Mouse (Mus musculus): ENCODE data around the gene Disp1. TPM values are rescaled to one million over a fixed set of nuclear protein-coding genes. Genes with fewer than 3 reads are reported as not detected.
A peak's percentile ranks its signal among the peaks of the same experiment; 100 is the strongest.

Gene Disp1
- polyA plus RNA-seq, 1 experiment from 2014 or later, result 3.5 TPM

- H3K27me3 ChIP-seq (replicated peaks; ENCODE audit: insufficient read depth, low read length), result no peaks in the 10 kb centered on the region
- no peak overlapping the region for H3K4me3 ChIP-seq (ENCODE audit: low read depth, low read length)
- no peak for DNase-seq (ENCODE audit: low spot score)
- WGBS, result 73% methylated on average over 7 of the region's 7 CpGs
- H3K36me3 ChIP-seq (ENCODE audit: insufficient read depth, low read length), result no peaks in the 10 kb centered on the region
- no peak for ATAC-seq
- no peaks in the 10 kb centered on the region for H3K4me1 ChIP-seq (ENCODE audit: insufficient read depth, low read depth, low read length)
- no peak overlapping the region for H3K4me2 ChIP-seq (replicated peaks; ENCODE audit: low read depth, low read length)
- H3K27ac ChIP-seq (ENCODE audit: low read length), result no peak overlapping the region
- H3K9ac ChIP-seq (replicated peaks; ENCODE audit: low read depth), result no peak overlapping the region
- TF ChIP-seq CTCF (IDR thresholded peaks at IDR 0.05) (no peak), EP300 (IDR thresholded peaks at IDR 0.05) (no peak)
- H3K9me3 ChIP-seq (ENCODE audit: low read length), result no peaks in the 10 kb centered on the region
Observed at GRCm38 (mm10) chr1:183232985-183233678, 11.8 kb upstream of the Disp1 start.

DNA sequence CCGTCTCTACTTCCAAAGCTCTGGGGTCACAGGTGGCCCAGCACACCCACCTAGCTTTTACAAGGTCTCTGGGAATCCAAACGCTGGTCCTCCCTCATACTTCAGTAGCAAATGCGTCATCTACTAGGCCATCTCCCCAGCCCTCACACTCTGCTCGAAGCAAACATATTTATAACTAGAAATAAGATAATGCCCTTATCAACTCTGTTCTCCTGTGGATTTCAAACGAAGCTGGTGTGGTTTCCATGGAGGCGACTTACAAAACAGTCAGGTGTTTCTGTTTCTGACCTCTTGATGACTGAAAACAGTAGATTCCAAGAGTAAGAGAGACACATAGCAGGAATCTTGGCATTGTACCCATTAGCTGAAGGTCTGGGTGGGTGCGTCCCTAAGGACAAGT lies 6.1 kb upstream of the Disp1 start:
- no peaks in the 10 kb centered on the region for H3K9me3 ChIP-seq (ENCODE audit: low read length)
- DNase-seq (ENCODE audit: low spot score) (no peak), ATAC-seq (peak; percentile 54)
- H3K4me1 ChIP-seq (ENCODE audit: insufficient read depth, low read depth, low read length), result no peaks in the 10 kb centered on the region
- no peak overlapping the region for H3K4me2 ChIP-seq (replicated peaks; ENCODE audit: low read depth, low read length)
- TF ChIP-seq EP300 (IDR thresholded peaks at IDR 0.05), result no peak
- TF ChIP-seq CTCF (IDR thresholded peaks at IDR 0.05), result no peak
- H3K36me3 ChIP-seq (ENCODE audit: insufficient read depth, low read length), result no peaks in the 10 kb centered on the region
- 70% methylated on average over 7 of the region's 7 CpGs for WGBS
- no peaks in the 10 kb centered on the region for H3K27me3 ChIP-seq (replicated peaks; ENCODE audit: insufficient read depth, low read length)
- H3K9ac ChIP-seq (replicated peaks; ENCODE audit: low read depth), result no peak overlapping the region
- no peak overlapping the region for H3K27ac ChIP-seq (ENCODE audit: low read length)
- H3K4me3 ChIP-seq (ENCODE audit: low read depth, low read length), result no peak overlapping the region

DNA sequence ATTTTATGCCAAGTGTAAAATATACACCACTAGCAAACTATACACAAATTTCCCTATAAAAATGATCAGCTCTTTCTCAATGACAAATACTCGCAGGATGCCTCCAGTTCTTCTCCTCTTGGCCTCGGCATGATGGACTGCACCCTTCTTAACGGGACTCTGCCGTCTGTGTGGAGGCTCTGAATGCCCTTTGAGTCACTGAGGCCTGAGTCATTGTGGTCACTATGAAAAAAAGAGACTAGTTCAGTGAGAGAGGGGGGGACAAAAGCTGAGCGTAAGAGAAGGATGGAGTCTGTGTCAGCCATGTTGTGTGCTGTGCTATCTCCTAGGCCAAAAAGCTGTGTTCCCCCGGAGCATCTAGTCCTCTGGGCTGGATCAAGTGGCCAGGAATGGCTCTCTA lies 2.3 kb downstream of the Disp1 start:
- no peak for ATAC-seq
- Histone ChIP-seq H3K4me1 (ENCODE audit: insufficient read depth, low read depth, low read length) (peaks cover 8% of the 10 kb centered on the region; the same call in 1 of the 2 replicates), H3K9me3 (ENCODE audit: low read length) (no peaks in the 10 kb centered on the region), H3K9ac (replicated peaks; ENCODE audit: low read depth) (no peak overlapping the region), H3K36me3 (ENCODE audit: insufficient read depth, low read length) (no peaks in the 10 kb centered on the region), H3K27me3 (replicated peaks; ENCODE audit: insufficient read depth, low read length) (no peaks in the 10 kb centered on the region), H3K27ac (ENCODE audit: low read length) (no peak overlapping the region), H3K4me2 (replicated peaks; ENCODE audit: low read depth, low read length) (no peak overlapping the region), H3K4me3 (ENCODE audit: low read depth, low read length) (no peak overlapping the region)
- WGBS, result 88% methylated on average over 6 of the region's 6 CpGs
- TF ChIP-seq EP300 (IDR thresholded peaks at IDR 0.05), result no peak
- TF ChIP-seq CTCF (IDR thresholded peaks at IDR 0.05), result no peak
- DNase-seq (ENCODE audit: low spot score), result no peak

- Histone ChIP-seq H3K27ac (ENCODE audit: low read length) (no peak overlapping the region), H3K27me3 (replicated peaks; ENCODE audit: insufficient read depth, low read length) (no peaks in the 10 kb centered on the region), H3K4me2 (replicated peaks; ENCODE audit: low read depth, low read length) (no peak overlapping the region), H3K4me1 (ENCODE audit: insufficient read depth, low read depth, low read length) (peaks cover 8% of the 10 kb centered on the region; the same call in 1 of the 2 replicates), H3K36me3 (ENCODE audit: insufficient read depth, low read length) (no peaks in the 10 kb centered on the region), H3K4me3 (ENCODE audit: low read depth, low read length) (no peak overlapping the region), H3K9me3 (ENCODE audit: low read length) (no peaks in the 10 kb centered on the region), H3K9ac (replicated peaks; ENCODE audit: low read depth) (no peak overlapping the region)
- ATAC-seq (no peak), DNase-seq (ENCODE audit: low spot score) (no peak)
- no peak for TF ChIP-seq EP300 (IDR thresholded peaks at IDR 0.05)
- no peak for TF ChIP-seq CTCF (IDR thresholded peaks at IDR 0.05)
- 77% methylated on average over 4 of the region's 4 CpGs for WGBS
Observed at GRCm38 (mm10) chr1:183216691-183217090, 4.6 kb downstream of the Disp1 start.

DNA sequence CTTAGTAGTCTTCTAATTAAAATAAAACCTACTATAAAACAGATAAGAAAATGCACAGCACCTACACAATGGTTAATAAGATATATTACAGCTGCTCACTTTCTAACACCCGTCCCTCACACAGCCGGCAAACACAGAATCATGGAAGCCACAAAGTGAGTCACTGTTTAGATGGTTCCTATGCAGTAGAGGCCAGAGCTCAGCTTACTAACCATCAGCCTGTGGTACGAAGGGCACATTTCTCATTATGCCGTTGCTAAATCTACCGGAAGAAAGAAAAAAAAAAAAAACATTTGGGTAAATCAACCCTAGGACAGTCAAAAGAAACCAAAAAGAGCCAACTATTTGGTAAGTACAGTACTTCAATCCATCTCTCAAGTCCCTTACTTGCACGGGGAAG lies 5.6 kb downstream of the Disp1 start:
- no peak for TF ChIP-seq CTCF (IDR thresholded peaks at IDR 0.05)
- no peak for TF ChIP-seq EP300 (IDR thresholded peaks at IDR 0.05)

GRCm38 (mm10) chr1:183213850-183214249 lies 7.5 kb downstream of the Disp1 start:
- DNase-seq (ENCODE audit: low spot score) (no peak), ATAC-seq (no peak)
- TF ChIP-seq EP300 (IDR thresholded peaks at IDR 0.05) (no peak), CTCF (IDR thresholded peaks at IDR 0.05) (no peak)
- Histone ChIP-seq H3K27ac (ENCODE audit: low read length) (no peak overlapping the region), H3K4me3 (ENCODE audit: low read depth, low read length) (no peak overlapping the region), H3K4me1 (ENCODE audit: insufficient read depth, low read depth, low read length) (no peaks in the 10 kb centered on the region), H3K9me3 (ENCODE audit: low read length) (no peaks in the 10 kb centered on the region), H3K36me3 (ENCODE audit: insufficient read depth, low read length) (no peaks in the 10 kb centered on the region), H3K9ac (replicated peaks; ENCODE audit: low read depth) (no peak overlapping the region), H3K27me3 (replicated peaks; ENCODE audit: insufficient read depth, low read length) (no peaks in the 10 kb centered on the region), H3K4me2 (replicated peaks; ENCODE audit: low read depth, low read length) (no peak overlapping the region)
- WGBS, result 90% methylated on average over 6 of the region's 6 CpGs

More for the DNA sequence above, 5.6 kb downstream of the Disp1 start:
- DNase-seq (ENCODE audit: low spot score) (no peak), ATAC-seq (no peak)
- WGBS, result 81% methylated on average over 6 of the region's 6 CpGs
- no peaks in the 10 kb centered on the region for H3K27me3 ChIP-seq (replicated peaks; ENCODE audit: insufficient read depth, low read length)
- H3K4me3 ChIP-seq (ENCODE audit: low read depth, low read length), result no peak overlapping the region
- no peaks in the 10 kb centered on the region for H3K36me3 ChIP-seq (ENCODE audit: insufficient read depth, low read length)
- H3K4me1 ChIP-seq (ENCODE audit: insufficient read depth, low read depth, low read length), result peaks cover 5% of the 10 kb centered on the region; the same call in 1 of the 2 replicates
- no peak overlapping the region for H3K27ac ChIP-seq (ENCODE audit: low read length)
- no peak overlapping the region for H3K9ac ChIP-seq (replicated peaks; ENCODE audit: low read depth)
- H3K4me2 ChIP-seq (replicated peaks; ENCODE audit: low read depth, low read length), result no peak overlapping the region
- H3K9me3 ChIP-seq (ENCODE audit: low read length), result no peaks in the 10 kb centered on the region

Measured in lung, postnatal 0 days (tissue).